Mouse (Mus musculus): ENCODE results near the gene Kndc1.

The Kndc1 gene

GRCm38 (mm10) chr7:139990864-139991394, 96.4 kb downstream of the Kndc1 start:
- no peak for DNase-seq (ENCODE audit: low spot score in 2 of 2)
